Mouse (Mus musculus): ENCODE measurements around the gene Lce1f. TPM values are rescaled to one million over a fixed set of nuclear protein-coding genes. Genes with fewer than 3 reads are reported as not detected.
"Not testable (repeated sequence)": the region's sequence is repeated elsewhere in the genome, so short reads cannot be mapped to it uniquely, and the experiment has no call there.

Gene Lce1f
- not detected for total RNA-seq (2021)
- long read RNA-seq, experiment 1: 0 reads
- long read RNA-seq, experiment 2: 0 reads

DNA sequence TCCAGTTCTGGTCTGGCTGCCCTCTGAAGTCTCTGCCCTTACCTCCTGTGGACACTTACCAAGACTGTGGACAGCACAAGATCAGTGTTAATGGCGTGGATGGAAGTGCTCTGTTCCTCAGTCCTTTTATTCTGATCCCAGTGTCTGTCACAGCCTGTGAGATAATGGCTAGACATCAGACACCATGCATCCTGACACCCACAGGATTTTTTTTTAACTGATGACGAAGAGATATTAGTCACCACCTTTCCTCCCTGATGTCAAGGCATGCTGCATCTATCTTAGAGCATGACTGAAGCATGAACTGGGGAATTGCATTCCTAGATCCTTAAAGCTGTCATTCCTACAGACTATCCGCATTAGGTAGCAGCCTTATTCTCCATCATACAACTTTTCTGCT lies at the start of gene Lce1f:
Gene Lce1f (minus strand): TSS at position 101 of the 400 bp plus-strand sequence.
- DNase-seq (ENCODE audit: low spot score in 2 of 2): no peak

DNA sequence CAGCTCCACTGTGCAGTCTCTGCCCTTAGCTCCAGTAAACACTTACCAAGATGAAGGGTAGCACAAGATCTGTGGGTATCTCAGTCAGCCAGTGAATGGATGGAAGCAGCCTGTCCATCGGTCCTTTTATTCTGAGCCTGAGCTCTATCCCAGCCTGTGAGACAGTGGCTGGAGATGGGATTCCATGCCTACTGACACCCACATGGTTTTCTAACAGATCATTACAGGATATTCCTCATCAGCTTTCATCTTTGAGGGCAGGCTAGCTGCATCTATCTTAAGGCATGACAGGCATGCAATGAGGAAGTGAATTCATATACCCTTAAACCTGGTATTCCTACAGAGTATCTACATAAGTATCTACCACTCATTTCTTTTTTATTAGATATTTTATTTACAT lies 44.8 kb upstream of the Lce1f start, which contains the start of gene Lce1h:
Gene Lce1h (minus strand): TSS at position 101 of the 400 bp plus-strand sequence.
- no peak for DNase-seq (ENCODE audit: low spot score in 2 of 2)

DNA sequence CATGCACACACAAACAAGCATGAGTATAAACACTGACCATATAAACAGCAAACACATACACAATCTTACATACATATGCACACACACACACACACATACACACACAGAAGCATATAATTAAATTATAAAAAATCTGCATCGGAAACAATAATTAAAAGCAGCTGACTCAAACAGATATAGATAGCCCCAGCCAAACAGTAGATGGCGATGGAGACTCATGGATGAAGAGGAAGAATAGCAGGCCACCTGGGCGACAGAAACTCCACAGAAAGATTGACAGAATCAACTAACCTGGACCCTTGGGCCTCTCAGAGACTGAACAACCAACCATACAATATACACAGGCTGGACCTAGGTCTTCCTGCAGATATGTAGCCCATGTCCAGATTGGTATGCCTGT lies 33.0 kb upstream of the Lce1f start:
- no peak for DNase-seq (ENCODE audit: low spot score in 2 of 2)

DNA sequence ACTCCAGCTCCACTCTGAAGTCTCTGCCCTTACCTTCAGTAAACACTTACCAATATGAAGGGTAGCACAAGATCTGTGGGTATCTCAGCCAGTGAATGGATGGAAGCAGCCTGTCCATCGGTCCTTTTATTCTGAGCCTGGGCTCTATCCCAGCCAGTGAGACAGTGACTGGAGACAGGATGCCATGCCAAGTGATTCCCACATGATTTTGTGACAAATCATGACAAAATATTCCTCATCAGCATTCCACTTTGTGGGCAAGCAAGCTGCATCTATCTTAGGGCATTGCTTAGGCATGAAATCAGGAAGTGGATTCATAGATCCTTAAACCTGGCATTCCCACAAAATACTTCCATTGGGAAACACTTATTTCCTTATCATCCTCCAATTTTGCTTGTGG lies 32.1 kb upstream of the Lce1f start, which contains the start of gene Lce1g:
Gene Lce1g (minus strand): TSS at position 101 of the 400 bp plus-strand sequence.
- DNase-seq (ENCODE audit: low spot score in 2 of 2): no peak

DNA sequence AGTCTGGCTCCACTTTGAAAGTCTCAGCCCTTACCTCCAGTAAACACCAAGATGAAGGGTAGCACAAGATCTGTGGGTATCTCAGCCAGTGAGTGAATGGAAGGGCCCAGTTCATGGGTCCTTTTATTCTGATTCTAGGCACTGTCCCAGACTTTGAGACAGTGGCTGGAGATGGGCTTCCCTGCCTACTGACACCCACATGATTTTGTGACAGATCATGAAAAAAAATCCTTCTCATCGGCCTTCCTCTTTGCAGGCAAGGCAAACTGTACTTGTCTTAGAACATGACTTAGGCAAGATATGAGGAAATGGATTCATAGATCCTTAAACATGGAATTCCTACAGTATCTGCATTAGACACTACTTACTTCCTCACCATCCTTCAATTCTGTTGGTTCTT lies 18.8 kb upstream of the Lce1f start, which contains the start of gene Gm38119:
Gene Gm38119 (minus strand): TSS at position 101 of the 400 bp plus-strand sequence.
- no peak for DNase-seq (ENCODE audit: low spot score in 2 of 2)

DNA sequence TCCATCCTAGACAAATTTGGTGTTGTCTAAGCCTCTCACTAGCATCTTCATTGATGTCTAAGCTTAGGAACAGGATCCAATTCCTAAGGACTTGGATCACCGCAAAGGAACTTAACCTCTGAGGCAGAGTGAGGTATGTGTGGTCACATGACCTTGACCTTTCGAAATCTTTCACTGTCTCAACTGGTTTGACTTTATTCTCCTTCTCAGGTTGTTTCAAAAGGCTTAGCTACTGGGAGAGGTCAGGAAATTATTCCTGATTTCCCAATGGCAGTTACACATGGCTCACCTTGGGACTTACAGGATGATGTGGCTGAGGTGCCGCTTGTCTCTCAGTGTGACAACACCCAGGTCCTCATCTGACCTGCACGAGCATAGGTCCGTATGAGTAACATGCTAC lies 2.5 kb upstream of the Lce1f start:
- no peak for DNase-seq (ENCODE audit: low spot score in 2 of 2)

DNA sequence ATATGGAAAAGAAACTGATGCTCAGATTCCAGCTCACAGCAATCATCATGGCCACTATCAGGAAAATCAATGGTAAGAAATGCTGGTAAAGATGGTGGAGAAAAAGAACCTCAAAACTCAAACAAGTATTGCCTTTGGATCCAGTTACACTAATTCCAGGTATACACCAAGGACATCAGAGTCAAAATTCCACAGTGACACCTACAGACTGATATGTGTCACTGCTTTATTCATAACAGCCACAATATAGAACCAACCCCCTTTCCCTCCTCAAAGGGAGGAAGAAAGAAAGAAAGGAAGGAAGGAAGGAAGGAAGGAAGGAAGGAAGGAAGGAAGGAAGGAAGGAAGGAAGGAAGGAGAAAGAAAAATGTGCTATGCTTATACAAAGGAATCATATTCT lies 5.0 kb downstream of the Lce1f start:
- DNase-seq (ENCODE audit: low spot score in 2 of 2): no peak

DNA sequence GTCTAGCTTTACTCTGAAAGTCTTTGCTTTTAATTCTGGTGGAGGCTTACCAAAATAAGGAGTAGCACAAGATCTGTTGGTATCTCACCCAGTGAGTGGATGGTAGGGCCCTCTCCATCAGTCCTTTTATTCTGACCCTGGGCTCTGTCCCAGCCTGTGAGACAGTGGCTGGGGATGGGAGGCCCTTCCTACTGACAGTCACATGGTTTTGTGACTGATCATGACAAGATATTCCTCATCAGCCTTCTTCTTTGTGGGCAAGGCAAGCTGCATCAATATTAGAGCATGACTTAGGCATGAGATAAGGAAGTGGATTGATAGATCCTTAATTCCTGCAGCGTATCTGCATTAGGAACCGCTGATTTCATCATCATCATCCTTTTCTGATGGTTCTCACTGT lies 11.2 kb downstream of the Lce1f start, which contains the start of gene Lce1e:
Gene Lce1e (minus strand): TSS at position 101 of the 400 bp plus-strand sequence.
- no peak for DNase-seq (ENCODE audit: low spot score in 2 of 2)

DNA sequence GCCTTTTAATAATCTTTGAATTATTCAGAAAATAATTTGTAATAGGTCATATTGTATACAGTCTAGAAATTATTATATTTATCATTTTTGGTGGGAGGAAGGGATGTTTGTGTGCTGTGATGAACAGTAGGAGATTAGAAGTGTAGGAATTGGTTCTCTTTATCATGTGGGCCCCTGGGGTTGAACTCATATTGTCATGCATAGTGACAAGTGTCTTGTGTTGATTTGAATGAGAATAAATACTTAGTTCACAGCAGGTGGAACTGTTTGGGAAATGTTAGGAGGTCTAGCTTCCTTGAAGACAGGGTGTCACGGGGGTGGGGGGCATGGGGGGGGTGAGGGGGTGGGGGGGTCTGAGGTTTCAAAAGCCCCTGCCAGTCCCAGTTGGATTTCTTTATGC lies 25.5 kb downstream of the Lce1f start:
- DNase-seq (ENCODE audit: low spot score in 2 of 2): no peak

DNA sequence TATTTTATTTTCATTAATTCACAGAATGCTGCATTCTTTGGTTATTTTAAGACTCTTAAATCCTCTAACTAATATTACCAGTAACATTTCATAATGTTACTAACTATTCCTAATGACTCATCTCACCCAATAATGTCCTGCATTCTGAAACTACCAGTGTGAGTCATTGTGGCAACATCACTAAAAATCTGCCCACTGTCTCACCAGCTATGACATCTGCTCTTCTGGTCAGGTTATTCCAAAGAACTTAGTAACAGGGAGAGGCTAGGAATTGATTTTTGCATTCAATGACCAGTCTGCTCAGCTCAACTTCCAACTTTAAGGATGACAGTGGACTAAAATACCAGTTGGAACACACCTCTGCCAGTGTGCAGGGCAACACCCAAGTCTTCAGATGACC lies 28.5 kb downstream of the Lce1f start:
- no peak for DNase-seq (ENCODE audit: low spot score in 2 of 2)

DNA sequence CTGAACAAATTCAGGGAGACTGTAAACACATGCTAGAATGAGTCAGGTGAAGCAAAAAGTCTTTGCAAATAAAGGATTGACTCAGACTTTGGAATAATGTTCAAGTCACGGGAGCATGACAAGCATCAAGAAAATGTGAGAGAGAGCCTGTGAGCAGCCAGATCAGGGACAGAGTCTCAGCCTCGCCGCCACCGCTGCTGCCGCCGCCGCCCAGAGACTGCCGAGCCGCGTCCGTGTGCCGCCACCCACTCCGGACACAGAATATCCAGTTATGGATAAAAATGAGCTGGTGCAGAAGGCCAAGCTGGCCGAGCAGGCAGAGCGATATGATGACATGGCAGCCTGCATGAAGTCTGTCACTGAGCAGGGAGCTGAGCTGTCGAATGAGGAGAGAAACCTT lies 31.0 kb downstream of the Lce1f start:
- not testable (repeated sequence) for DNase-seq (ENCODE audit: low spot score in 2 of 2)

DNA sequence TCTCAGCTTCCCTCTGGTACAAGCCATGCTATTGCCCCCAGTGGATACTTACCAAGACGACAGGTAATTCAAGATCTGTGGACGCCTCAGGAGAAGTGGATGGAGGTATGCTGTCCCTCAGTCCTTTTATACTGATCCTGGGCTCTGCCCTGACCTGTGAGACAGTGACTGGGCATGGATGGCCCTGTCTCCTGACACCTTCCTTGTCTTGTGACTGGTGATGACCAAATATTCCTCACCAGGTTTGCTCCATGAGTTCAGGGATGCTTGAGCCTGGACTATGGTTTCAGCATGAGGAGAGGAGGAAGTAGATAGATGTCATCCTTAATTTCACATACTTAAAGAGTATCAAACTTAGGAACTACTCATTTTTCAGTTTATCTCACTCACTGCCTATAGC lies 33.0 kb downstream of the Lce1f start, which contains the start of gene Lce1d:
Gene Lce1d (minus strand): TSS at position 101 of the 400 bp plus-strand sequence.
- DNase-seq (ENCODE audit: low spot score in 2 of 2): no peak

DNA sequence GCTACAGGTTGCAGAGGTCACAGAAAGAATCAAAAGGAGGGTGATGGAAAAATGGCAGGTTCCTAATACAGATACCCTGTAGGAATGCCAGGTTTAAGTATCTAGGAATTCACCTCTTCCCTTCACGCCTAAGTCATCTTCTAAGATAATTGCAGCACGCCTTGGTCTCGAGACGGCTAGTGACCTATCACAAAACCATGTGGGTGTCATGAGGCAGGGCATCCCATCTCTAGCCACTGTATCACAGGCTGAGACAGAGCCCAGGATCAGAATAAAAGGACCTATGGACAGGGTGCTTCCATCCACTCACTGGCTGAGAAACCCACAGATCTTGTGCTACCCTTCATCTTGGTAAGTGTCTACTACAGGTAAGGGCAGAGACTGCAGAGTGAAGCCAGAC lies 41.2 kb downstream of the Lce1f start, which contains the start of gene Lce1c:
Gene Lce1c (plus strand): TSS at position 301 of the 400 bp plus-strand sequence.
- no peak for DNase-seq (ENCODE audit: low spot score in 2 of 2)

DNA sequence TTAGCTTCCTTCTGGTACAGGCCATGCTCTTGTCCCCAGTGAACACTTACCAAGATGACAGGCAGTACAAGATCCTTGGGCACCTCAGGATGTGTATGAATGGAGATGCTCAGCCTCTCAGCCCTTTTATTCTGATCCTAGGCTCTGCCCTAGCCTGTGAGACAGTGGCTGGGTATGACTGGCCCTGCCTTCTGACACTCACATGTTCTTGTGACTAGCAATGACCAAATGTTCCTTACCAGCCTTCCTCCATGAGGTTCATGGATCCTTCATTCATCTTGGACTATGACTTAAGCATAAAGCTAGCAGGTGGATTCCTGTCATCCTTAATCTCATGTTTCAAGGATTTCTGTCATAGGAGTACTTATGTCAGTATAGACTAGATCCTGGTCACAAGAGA lies 49.9 kb downstream of the Lce1f start, which contains the start of gene Lce1a2:
Gene Lce1a2 (minus strand): TSS at position 101 of the 400 bp plus-strand sequence.
- DNase-seq (ENCODE audit: low spot score in 2 of 2): no peak

Other genes starting within 250 kb of the Lce1f start
- gene Sprr1a, start 234.5 kb downstream of the Lce1f start, total RNA-seq (2021): under 1 TPM; 0.39 to 0.68 TPM
- not detected for gene Sprr4, start 219.9 kb downstream of the Lce1f start, total RNA-seq (2021)
- not detected for gene 2310046K23Rik, start 185.8 kb downstream of the Lce1f start, total RNA-seq (2021)
- not detected for gene Ivl, start 146.6 kb downstream of the Lce1f start, total RNA-seq (2021)
- gene Smcp, start 131.4 kb downstream of the Lce1f start, total RNA-seq (2021): not detected
- gene 2210017I01Rik, start 112.9 kb downstream of the Lce1f start, total RNA-seq (2021): not detected
- gene Lce6a, start 98.7 kb downstream of the Lce1f start, total RNA-seq (2021): not detected
- gene Lce1a1, start 72.0 kb downstream of the Lce1f start, total RNA-seq (2021): not detected
- gene Lce1b, start 63.4 kb downstream of the Lce1f start, total RNA-seq (2021): not detected
- gene Lce1a2, start 50.0 kb downstream of the Lce1f start, total RNA-seq (2021): not detected
- not detected for gene Lce1c, start 41.1 kb downstream of the Lce1f start, total RNA-seq (2021)
- gene Lce1d, start 33.1 kb downstream of the Lce1f start, total RNA-seq (2021): not detected
- not detected for gene Lce1e, start 11.3 kb downstream of the Lce1f start, total RNA-seq (2021)
- not detected for gene Gm38119, start 18.7 kb upstream of the Lce1f start, total RNA-seq (2021)
- not detected for gene Lce1g, start 32.0 kb upstream of the Lce1f start, total RNA-seq (2021)
- not detected for gene Lce1h, start 44.7 kb upstream of the Lce1f start, total RNA-seq (2021)
- not detected for gene Lce1i, start 58.5 kb upstream of the Lce1f start, total RNA-seq (2021)
- gene Lce1j, start 70.2 kb upstream of the Lce1f start, total RNA-seq (2021): not detected
- gene Lce1k, start 87.5 kb upstream of the Lce1f start, total RNA-seq (2021): not detected
- gene Kprp, start 106.9 kb upstream of the Lce1f start, total RNA-seq (2021): not detected
- not detected for gene Lce1l, start 130.9 kb upstream of the Lce1f start, total RNA-seq (2021)
- gene 2310050C09Rik, start 149.9 kb upstream of the Lce1f start, total RNA-seq (2021): not detected
- not detected for gene Lce3a, start 205.9 kb upstream of the Lce1f start, total RNA-seq (2021)
- gene Lce3b, start 212.6 kb upstream of the Lce1f start, total RNA-seq (2021): not detected
- gene Lce3c, start 224.1 kb upstream of the Lce1f start, total RNA-seq (2021): not detected
- not detected for gene Lce3d, start 237.0 kb upstream of the Lce1f start, total RNA-seq (2021)
- gene Lce3e, start 246.7 kb upstream of the Lce1f start, total RNA-seq (2021): not detected

Measured in adrenal gland, postnatal 4 days (tissue).